Mouse (Mus musculus): Measurements from ENCODE around the gene Myrip.
"Not testable (repeated sequence)": the region's sequence is repeated elsewhere in the genome, so short reads cannot be mapped to it uniquely, and the experiment has no call there.

Gene Myrip

GRCm38 (mm10) chr9:120301213-120301612 lies at the start of gene Myrip:
TSS of gene Myrip (plus strand) at chr9:120301513.
- DNase-seq (ENCODE audit: low spot score), result not testable (repeated sequence)

GRCm38 (mm10) chr9:120259805-120260204 lies 41.5 kb upstream of the Myrip start:
- DNase-seq (ENCODE audit: low spot score), result peak; percentile 27

- no peak for DNase-seq (ENCODE audit: low spot score)
Measured at GRCm38 (mm10) chr9:120263994-120264393, 37.3 kb upstream of the Myrip start.

- no peak for DNase-seq (ENCODE audit: low spot score)
Measured at GRCm38 (mm10) chr9:120273083-120273482, 28.2 kb upstream of the Myrip start.

GRCm38 (mm10) chr9:120275226-120275625 lies 26.1 kb upstream of the Myrip start:
- no peak for DNase-seq (ENCODE audit: low spot score)

- DNase-seq (ENCODE audit: low spot score), result no peak
Measured at GRCm38 (mm10) chr9:120281147-120281546, 20.2 kb upstream of the Myrip start.

- DNase-seq (ENCODE audit: low spot score), result no peak
Measured at GRCm38 (mm10) chr9:120282461-120283047, 18.8 kb upstream of the Myrip start.

GRCm38 (mm10) chr9:120283556-120283955 lies 17.8 kb upstream of the Myrip start:
- no peak for DNase-seq (ENCODE audit: low spot score)

- no peak for DNase-seq (ENCODE audit: low spot score)
Measured at GRCm38 (mm10) chr9:120288011-120288410, 13.3 kb upstream of the Myrip start.

- no peak for DNase-seq (ENCODE audit: low spot score)
Measured at GRCm38 (mm10) chr9:120290375-120290774, 10.9 kb upstream of the Myrip start.

GRCm38 (mm10) chr9:120292488-120292887 lies 8.8 kb upstream of the Myrip start:
- DNase-seq (ENCODE audit: low spot score), result no peak

- no peak for DNase-seq (ENCODE audit: low spot score)
Measured at GRCm38 (mm10) chr9:120295527-120295926, 5.8 kb upstream of the Myrip start.

- no peak for DNase-seq (ENCODE audit: low spot score)
Measured at GRCm38 (mm10) chr9:120296938-120297337, 4.4 kb upstream of the Myrip start.

- DNase-seq (ENCODE audit: low spot score), result no peak
Measured at GRCm38 (mm10) chr9:120299429-120299828, 1.9 kb upstream of the Myrip start.

- DNase-seq (ENCODE audit: low spot score), result no peak
Measured at GRCm38 (mm10) chr9:120302980-120303452, 1.7 kb downstream of the Myrip start.

GRCm38 (mm10) chr9:120303453-120304299 lies 2.4 kb downstream of the Myrip start:
- no peak for DNase-seq (ENCODE audit: low spot score)

GRCm38 (mm10) chr9:120304300-120305137 lies 3.2 kb downstream of the Myrip start:
- DNase-seq (ENCODE audit: low spot score), result no peak

GRCm38 (mm10) chr9:120315171-120315570 lies 13.9 kb downstream of the Myrip start:
- DNase-seq (ENCODE audit: low spot score), result no peak

- no peak for DNase-seq (ENCODE audit: low spot score)
Measured at GRCm38 (mm10) chr9:120319099-120319498, 17.8 kb downstream of the Myrip start.

GRCm38 (mm10) chr9:120320573-120320972 lies 19.3 kb downstream of the Myrip start:
- no peak for DNase-seq (ENCODE audit: low spot score)

- DNase-seq (ENCODE audit: low spot score), result no peak
Measured at GRCm38 (mm10) chr9:120322702-120323426, 21.6 kb downstream of the Myrip start.

- not testable (repeated sequence) for DNase-seq (ENCODE audit: low spot score)
Measured at GRCm38 (mm10) chr9:120331048-120331447, 29.7 kb downstream of the Myrip start.
